Mouse (Mus musculus) forebrain, embryonic 11.5 days (tissue): ENCODE results near the gene Mapk8ip3. TPM values are rescaled to one million over a fixed set of nuclear protein-coding genes. Genes with fewer than 3 reads are reported as not detected.

Source experiments
- ATAC-seq: fragments of 200-750 bp; cut with Nextera tagmentation; replicated peaks from 2 replicates; pipeline ENCODE4 v1.8.0; 2017; ENCODE audit warnings: moderate TSS enrichment; ENCODE audit not compliant: low FRiP score
- DNase-seq: peaks from one replicate; pipeline ENCODE4 v3.0.0-alpha.2; 2017; ENCODE audit warnings: low spot score
- H3K27ac ChIP-seq: fragments of 300-500 bp; sonication (generic); 2 replicates; pipeline ENCODE4 v1.5.1; 2014; ENCODE audit warnings: low read depth, low read length
- H3K27me3 ChIP-seq: fragments of 300-500 bp; sonication (generic); 2 replicates; pipeline ENCODE4 v1.6.1; 2014; ENCODE audit warnings: mild to moderate bottlenecking, low read length, mixed read lengths; ENCODE audit not compliant: control insufficient read depth, insufficient read depth
- H3K36me3 ChIP-seq: fragments of 300-500 bp; sonication (generic); 2 replicates; pipeline ENCODE4 v1.6.1; 2014; ENCODE audit warnings: mild to moderate bottlenecking, low read length, moderate library complexity, mixed read lengths; ENCODE audit not compliant: control insufficient read depth, insufficient read depth
- H3K4me1 ChIP-seq: fragments of 300-500 bp; sonication (generic); replicated peaks from 2 replicates; pipeline ENCODE4 v1.6.1; 2014; ENCODE audit warnings: low read length, mixed read lengths; ENCODE audit not compliant: control insufficient read depth, insufficient read depth
- H3K4me2 ChIP-seq: fragments of 300-500 bp; sonication (generic); 2 replicates; pipeline ENCODE4 v1.6.1; 2014; ENCODE audit warnings: low read depth, mild to moderate bottlenecking, low read length, moderate library complexity, mixed read lengths; ENCODE audit not compliant: severe bottlenecking
- H3K4me3 ChIP-seq: fragments of 300-500 bp; sonication (generic); 2 replicates; pipeline ENCODE4 v1.5.1; 2014; ENCODE audit warnings: low read depth, low read length
- H3K9ac ChIP-seq: fragments of 300-500 bp; sonication (generic); 2 replicates; pipeline ENCODE4 v1.6.1; 2014; ENCODE audit warnings: low read length
- H3K9me3 ChIP-seq: fragments of 300-500 bp; sonication (generic); 2 replicates; pipeline ENCODE4 v1.6.1; 2016; ENCODE audit warnings: low read length, mixed read lengths; ENCODE audit not compliant: control insufficient read depth
- WGBS: fragments of 180-500 bp; shearing (Covaris S2); extraction: QIAGEN DNeasy Blood & Tissue Kit; methylation state at CpG from one replicate; pipeline ENCODE4 v1.1.7; 2014; 5-methylcytosine and 5-hydroxymethylcytosine counted together
- polyA plus RNA-seq: library from polyadenylated mRNA; unstranded; fragments of >200 nt; fragmentation: Nextera tagmentation; extraction: Ambion mirVana; gene quantifications from 2 replicates; pipeline ENCODE4 v1.2.1, GENCODE M21; 2014

Gene Mapk8ip3
- polyA plus RNA-seq, 1 experiment from 2014 or later, result 56.8 TPM

GRCm38 (mm10) chr17:24873695-24874404 lies 62.9 kb downstream of the Mapk8ip3 start:
- no peaks in the 10 kb centered on the region for H3K4me1 ChIP-seq
- H3K27ac ChIP-seq, result no peak overlapping the region
- WGBS, result 47% methylated on average over 4 of the region's 4 CpGs
- no peak for ATAC-seq
- no peaks in the 10 kb centered on the region for H3K36me3 ChIP-seq
- no peak overlapping the region for H3K4me3 ChIP-seq
- H3K9me3 ChIP-seq, result no peaks in the 10 kb centered on the region
- no peak overlapping the region for H3K9ac ChIP-seq
- no peak for DNase-seq
- no peaks in the 10 kb centered on the region for H3K27me3 ChIP-seq
- H3K4me2 ChIP-seq, result no peak overlapping the region

DNA sequence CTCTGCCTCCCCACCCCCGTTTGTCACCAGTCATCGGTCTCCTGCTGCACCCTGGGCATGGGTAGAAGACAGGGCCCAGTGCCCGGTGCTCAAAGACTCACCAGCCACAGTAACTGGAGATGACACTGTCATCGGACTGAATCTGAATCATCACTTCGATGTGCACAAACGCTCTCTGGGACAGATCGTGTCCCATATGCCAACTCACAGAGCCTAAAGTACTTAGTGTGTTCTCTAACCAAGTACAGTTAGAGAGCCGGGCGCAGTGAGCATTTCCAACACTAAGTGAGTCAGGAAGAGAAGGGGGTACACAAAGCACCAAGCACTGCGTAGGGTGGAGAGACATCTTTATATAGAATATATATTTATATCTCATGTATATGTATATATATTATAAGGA lies 68.9 kb downstream of the Mapk8ip3 start:
- 93% methylated on average over 10 of the region's 10 CpGs for WGBS
- no peak overlapping the region for H3K27ac ChIP-seq
- no peaks in the 10 kb centered on the region for H3K27me3 ChIP-seq
- H3K9me3 ChIP-seq, result no peaks in the 10 kb centered on the region
- no peaks in the 10 kb centered on the region for H3K36me3 ChIP-seq
- DNase-seq (no peak), ATAC-seq (no peak)
- H3K4me3 ChIP-seq, result no peak overlapping the region
- H3K9ac ChIP-seq, result no peak overlapping the region
- no peaks in the 10 kb centered on the region for H3K4me1 ChIP-seq
- H3K4me2 ChIP-seq, result no peak overlapping the region

DNA sequence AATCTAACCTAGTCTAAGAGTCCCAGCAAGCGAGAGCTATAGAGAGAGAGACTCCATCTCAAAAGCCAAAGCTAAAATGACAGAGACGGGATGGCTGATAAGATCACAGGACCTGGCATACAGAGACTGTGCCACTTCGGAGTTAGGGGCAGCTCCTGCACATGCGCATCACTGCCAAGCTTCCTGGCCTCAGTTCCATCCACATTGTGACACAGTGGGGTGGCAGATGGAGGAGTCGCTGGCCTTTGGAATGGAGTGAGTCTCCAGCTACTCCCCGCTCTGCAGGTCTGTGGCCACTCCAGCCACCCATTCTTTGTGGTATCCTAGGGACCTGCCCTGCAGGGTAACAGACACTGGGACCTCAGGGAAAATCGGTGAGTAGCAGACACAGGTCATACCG lies 71.0 kb downstream of the Mapk8ip3 start, which contains the start of gene Igfals:
Gene Igfals (plus strand): TSS at position 222 of the 400 bp plus-strand sequence.
- Histone ChIP-seq H3K9ac (no peak within 1 kb of the TSS), H3K4me1 (no peaks in the 10 kb centered on the region), H3K4me3 (no peak within 1 kb of the TSS), H3K27me3 (no peaks in the 10 kb centered on the region), H3K9me3 (no peaks in the 10 kb centered on the region), H3K36me3 (no peaks in the 10 kb centered on the region), H3K4me2 (no peak within 1 kb of the TSS), H3K27ac (no peak within 1 kb of the TSS)
- ATAC-seq (no peak), DNase-seq (peak; percentile 40)
- 92% methylated on average over 8 of the region's 8 CpGs for WGBS

- Histone ChIP-seq H3K4me2 (no peak overlapping the region), H3K9ac (no peak overlapping the region), H3K27ac (no peak overlapping the region), H3K36me3 (no peaks in the 10 kb centered on the region), H3K4me1 (no peaks in the 10 kb centered on the region), H3K9me3 (no peaks in the 10 kb centered on the region), H3K27me3 (no peaks in the 10 kb centered on the region), H3K4me3 (no peak overlapping the region)
- 95% methylated on average over 3 of the region's 3 CpGs for WGBS
- ATAC-seq (no peak), DNase-seq (no peak)
Measured at GRCm38 (mm10) chr17:24861785-24862184, 75.0 kb downstream of the Mapk8ip3 start.

- no peaks in the 10 kb centered on the region for H3K4me1 ChIP-seq
- no peaks in the 10 kb centered on the region for H3K9me3 ChIP-seq
- no peaks in the 10 kb centered on the region for H3K36me3 ChIP-seq
- no peaks in the 10 kb centered on the region for H3K27me3 ChIP-seq
- no peak overlapping the region for H3K27ac ChIP-seq
- DNase-seq (peak; percentile 41), ATAC-seq (no peak)
- H3K9ac ChIP-seq, result no peak overlapping the region
- no peak overlapping the region for H3K4me2 ChIP-seq
- no peak overlapping the region for H3K4me3 ChIP-seq
- 92% methylated on average over 8 of the region's 8 CpGs for WGBS
Measured at GRCm38 (mm10) chr17:24860076-24860475, 76.7 kb downstream of the Mapk8ip3 start.

- Histone ChIP-seq H3K4me3 (no peak overlapping the region), H3K36me3 (no peaks in the 10 kb centered on the region), H3K4me1 (no peaks in the 10 kb centered on the region), H3K9ac (no peak overlapping the region), H3K9me3 (no peaks in the 10 kb centered on the region), H3K27me3 (no peaks in the 10 kb centered on the region), H3K4me2 (no peak overlapping the region), H3K27ac (no peak overlapping the region)
- no peak for ATAC-seq
- no peak for DNase-seq
- WGBS, result 88% methylated on average over 6 of the region's 6 CpGs
Measured at GRCm38 (mm10) chr17:24858967-24859366, 77.8 kb downstream of the Mapk8ip3 start.

GRCm38 (mm10) chr17:24857831-24858470 lies 78.8 kb downstream of the Mapk8ip3 start:
- H3K27me3 ChIP-seq, result no peaks in the 10 kb centered on the region
- peak; percentile 41 for DNase-seq
- no peak for ATAC-seq
- no peaks in the 10 kb centered on the region for H3K9me3 ChIP-seq
- H3K4me1 ChIP-seq, result no peaks in the 10 kb centered on the region
- no peak overlapping the region for H3K4me3 ChIP-seq
- no peak overlapping the region for H3K4me2 ChIP-seq
- no peaks in the 10 kb centered on the region for H3K36me3 ChIP-seq
- no peak overlapping the region for H3K9ac ChIP-seq
- H3K27ac ChIP-seq, result no peak overlapping the region
- WGBS, result 89% methylated on average over 8 of the region's 8 CpGs

- Histone ChIP-seq H3K9me3 (no peaks in the 10 kb centered on the region), H3K4me3 (no peak overlapping the region), H3K27me3 (peaks cover under 1% of the 10 kb centered on the region; the same call in 1 of the 2 replicates), H3K27ac (no peak overlapping the region), H3K4me2 (no peak overlapping the region), H3K9ac (no peak overlapping the region), H3K4me1 (no peaks in the 10 kb centered on the region), H3K36me3 (no peaks in the 10 kb centered on the region)
- peak; percentile 38 for DNase-seq
- 88% methylated on average over 13 of the region's 13 CpGs for WGBS
- ATAC-seq, result no peak
Measured at GRCm38 (mm10) chr17:24856589-24856988, 80.2 kb downstream of the Mapk8ip3 start.
